Mouse (Mus musculus) gastrocnemius, adult 2 months (tissue): ENCODE measurements at regions not wholly inside any gene's neighbourhood (a gene's known extent, or its start where the extent isn't known, plus 50 kb on each side); places are given as distances from the start of the nearest gene placed in this dataset.

ENCODE experiments used
- DNase-seq: peaks from one replicate; pipeline ENCODE4 v3.0.0; 2022
- H3K27ac ChIP-seq: fragments of 200-600 bp; 2 replicates; pipeline ENCODE4 v1.8.1; 2022; ENCODE audit warnings: mild to moderate bottlenecking
- H3K4me3 ChIP-seq: fragments of 200-600 bp; 2 replicates; pipeline ENCODE4 v1.8.1; 2022; ENCODE audit warnings: mild to moderate bottlenecking, moderate library complexity
- CTCF ChIP-seq: fragments of 200-600 bp; IDR thresholded peaks from 2 replicates; pipeline ENCODE4 v1.8.1; 2022; ENCODE audit warnings: antibody characterized with exemption, mild to moderate bottlenecking, moderate library complexity
- intact Hi-C: fragments of 180-260 bp; cut with DNase I; formaldehyde crosslinking; loops from one replicate; pipeline ENCODE4 v1.15.1; 2025

- H3K27ac ChIP-seq, result no peak overlapping the region
- intact Hi-C loops, result no loop called here
- no peak for TF ChIP-seq CTCF
- H3K4me3 ChIP-seq, result no peak overlapping the region
- no peak for DNase-seq
These were observed 386.6 kb upstream of the Flrt2 start for GRCm38 (mm10) chr12:95305386-95305785.

- no peak for TF ChIP-seq CTCF
- intact Hi-C loops, result no loop called here
- no peak for DNase-seq
These were observed 376.8 kb upstream of the Flrt2 start for GRCm38 (mm10) chr12:95315151-95315750.

GRCm38 (mm10) chr12:95316820-95317219, 375.2 kb upstream of the Flrt2 start:
- no peak for DNase-seq
- Histone ChIP-seq H3K27ac (no peak overlapping the region), H3K4me3 (no peak overlapping the region)
- intact Hi-C loops, result no loop called here
- no peak for TF ChIP-seq CTCF

More at GRCm38 (mm10) chr12:95315151-95315750, 376.8 kb upstream of the Flrt2 start:
- no peak overlapping the region for H3K27ac ChIP-seq
- H3K4me3 ChIP-seq, result no peak overlapping the region

- Histone ChIP-seq H3K27ac (no peak overlapping the region), H3K4me3 (no peak overlapping the region)
- no peak for TF ChIP-seq CTCF
- intact Hi-C loops, result no loop called here
- DNase-seq, result no peak
These were observed 370.3 kb upstream of the Flrt2 start for GRCm38 (mm10) chr12:95321693-95322092.

- no peak overlapping the region for H3K27ac ChIP-seq
- intact Hi-C loops, result no loop called here
- H3K4me3 ChIP-seq, result no peak overlapping the region
- no peak for TF ChIP-seq CTCF
- no peak for DNase-seq
These were observed 362.4 kb upstream of the Flrt2 start for GRCm38 (mm10) chr12:95329666-95330065.

- intact Hi-C loops, result no loop called here
- TF ChIP-seq CTCF, result no peak
- H3K27ac ChIP-seq, result no peak overlapping the region
- DNase-seq, result no peak
- H3K4me3 ChIP-seq, result no peak overlapping the region
These were observed 344.2 kb upstream of the Flrt2 start for GRCm38 (mm10) chr12:95347786-95348185.

GRCm38 (mm10) chr12:95355151-95355550, 336.9 kb upstream of the Flrt2 start:
- Histone ChIP-seq H3K27ac (no peak overlapping the region), H3K4me3 (no peak overlapping the region)
- TF ChIP-seq CTCF, result no peak
- DNase-seq, result no peak
- intact Hi-C loops, result no loop called here

GRCm38 (mm10) chr12:95384248-95384964, 307.6 kb upstream of the Flrt2 start:
- DNase-seq, result no peak
- no peak for TF ChIP-seq CTCF
- H3K27ac ChIP-seq, result no peak overlapping the region
- intact Hi-C loops, result no loop called here
- H3K4me3 ChIP-seq, result no peak overlapping the region

GRCm38 (mm10) chr12:95385688-95386087, 306.3 kb upstream of the Flrt2 start:
- intact Hi-C loops, result no loop called here
- DNase-seq, result no peak
- no peak for TF ChIP-seq CTCF
- Histone ChIP-seq H3K4me3 (no peak overlapping the region), H3K27ac (no peak overlapping the region)

- H3K27ac ChIP-seq, result no peak overlapping the region
- no peak for TF ChIP-seq CTCF
- intact Hi-C loops, result no loop called here
These were observed 303.8 kb upstream of the Flrt2 start for GRCm38 (mm10) chr12:95388185-95388584.

GRCm38 (mm10) chr12:95392821-95393220, 299.2 kb upstream of the Flrt2 start:
- no peak for TF ChIP-seq CTCF
- intact Hi-C loops, result no loop called here
- no peak for DNase-seq
- Histone ChIP-seq H3K27ac (no peak overlapping the region), H3K4me3 (no peak overlapping the region)

More at GRCm38 (mm10) chr12:95388185-95388584, 303.8 kb upstream of the Flrt2 start:
- DNase-seq, result no peak
- H3K4me3 ChIP-seq, result no peak overlapping the region

- intact Hi-C loops, result no loop called here
- no peak for TF ChIP-seq CTCF
These were observed 297.0 kb upstream of the Flrt2 start for GRCm38 (mm10) chr12:95394991-95395530.

GRCm38 (mm10) chr12:95420861-95421260, 271.2 kb upstream of the Flrt2 start:
- Histone ChIP-seq H3K27ac (no peak overlapping the region), H3K4me3 (no peak overlapping the region)
- DNase-seq, result no peak
- intact Hi-C loops, result no loop called here
- TF ChIP-seq CTCF, result no peak

More at GRCm38 (mm10) chr12:95394991-95395530, 297.0 kb upstream of the Flrt2 start:
- Histone ChIP-seq H3K27ac (no peak overlapping the region), H3K4me3 (no peak overlapping the region)
- no peak for DNase-seq
